Mouse (Mus musculus): ENCODE measurements around the gene Als2.

GRCm38 (mm10) chr1:59125558-59125957, 111.5 kb downstream of the Als2 start:
- TF ChIP-seq GABPA (IDR thresholded peaks at IDR 0.05; ENCODE audit: insufficient replicate concordance, low read depth, low read length): no peak
- no peak for TF ChIP-seq POLR2A (IDR thresholded peaks at IDR 0.05; ENCODE audit: low read depth, low read length)
- TF ChIP-seq CTCF (conservative IDR thresholded peaks at IDR 0.05 in 1 of 2, IDR thresholded peaks at IDR 0.05 in 1 of 2; ENCODE audit: low read depth in 2 of 2, low read length in 2 of 2): no peak
- TF ChIP-seq CHD2 (IDR thresholded peaks at IDR 0.05; ENCODE audit: low read length): no peak
- no peak for TF ChIP-seq EP300 (IDR thresholded peaks at IDR 0.05; ENCODE audit: low read length)
- TF ChIP-seq TBP (conservative IDR thresholded peaks at IDR 0.05; ENCODE audit: low read depth, low read length): no peak
- TF ChIP-seq MYC (IDR thresholded peaks at IDR 0.05; ENCODE audit: low read depth, low read length): no peak
- TF ChIP-seq MAX (IDR thresholded peaks at IDR 0.05; ENCODE audit: low read length): no peak
